Mouse (Mus musculus): Measurements from ENCODE around the gene Tnfrsf1a.

Tnfrsf1a gene

DNA sequence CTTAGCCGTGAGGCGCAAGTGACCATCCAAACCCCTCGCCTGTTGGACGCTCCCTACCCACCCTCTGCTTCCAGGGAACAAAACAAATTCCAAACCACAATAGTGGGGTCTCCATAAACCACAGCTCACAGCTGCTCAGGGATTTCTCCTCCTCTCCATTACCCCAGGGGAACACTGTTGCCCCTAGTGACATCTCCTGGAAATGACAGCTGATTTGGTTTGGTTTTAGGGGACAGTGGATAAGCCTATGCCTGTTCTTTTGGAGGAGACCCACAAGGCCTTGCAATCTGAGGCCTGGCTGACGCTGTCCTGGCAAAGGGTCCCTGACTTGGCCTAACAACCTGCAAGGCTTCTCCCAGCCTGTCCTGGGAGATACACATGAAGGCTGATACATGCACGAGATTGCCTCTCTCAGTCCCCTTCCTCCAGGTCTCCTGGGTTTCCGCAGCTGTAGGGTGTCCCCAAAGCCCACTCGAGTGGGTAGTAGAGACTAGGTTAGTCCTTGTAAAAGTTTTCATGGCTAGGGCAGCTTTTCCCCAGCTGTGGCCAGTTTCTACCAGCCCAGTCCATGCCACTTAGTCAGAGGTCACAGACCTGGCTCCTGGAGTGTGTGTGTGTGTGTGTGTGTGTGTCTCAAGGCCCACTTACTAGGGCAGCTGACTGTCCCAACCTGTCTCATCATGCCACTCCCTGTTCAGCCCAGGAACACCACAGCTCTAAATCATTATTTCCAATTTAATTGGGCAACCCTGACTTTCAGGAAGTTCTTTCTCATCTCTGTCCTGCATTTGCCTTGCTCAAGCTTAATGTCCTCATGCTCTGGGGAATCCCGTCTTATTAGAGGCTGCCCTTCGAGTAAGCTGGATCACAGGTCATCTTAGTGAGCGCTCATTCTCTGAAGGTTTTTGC is 36.2 kb downstream of the Tnfrsf1a start:
- DNase-seq (ENCODE audit: low spot score) = no peak

- DNase-seq (ENCODE audit: low spot score) = no peak
Measured at GRCm38 (mm10) chr6:125386080-125386479, 36.9 kb downstream of the Tnfrsf1a start.

GRCm38 (mm10) chr6:125389853-125390252 is 40.7 kb downstream of the Tnfrsf1a start:
- DNase-seq (ENCODE audit: low spot score) = no peak

DNA sequence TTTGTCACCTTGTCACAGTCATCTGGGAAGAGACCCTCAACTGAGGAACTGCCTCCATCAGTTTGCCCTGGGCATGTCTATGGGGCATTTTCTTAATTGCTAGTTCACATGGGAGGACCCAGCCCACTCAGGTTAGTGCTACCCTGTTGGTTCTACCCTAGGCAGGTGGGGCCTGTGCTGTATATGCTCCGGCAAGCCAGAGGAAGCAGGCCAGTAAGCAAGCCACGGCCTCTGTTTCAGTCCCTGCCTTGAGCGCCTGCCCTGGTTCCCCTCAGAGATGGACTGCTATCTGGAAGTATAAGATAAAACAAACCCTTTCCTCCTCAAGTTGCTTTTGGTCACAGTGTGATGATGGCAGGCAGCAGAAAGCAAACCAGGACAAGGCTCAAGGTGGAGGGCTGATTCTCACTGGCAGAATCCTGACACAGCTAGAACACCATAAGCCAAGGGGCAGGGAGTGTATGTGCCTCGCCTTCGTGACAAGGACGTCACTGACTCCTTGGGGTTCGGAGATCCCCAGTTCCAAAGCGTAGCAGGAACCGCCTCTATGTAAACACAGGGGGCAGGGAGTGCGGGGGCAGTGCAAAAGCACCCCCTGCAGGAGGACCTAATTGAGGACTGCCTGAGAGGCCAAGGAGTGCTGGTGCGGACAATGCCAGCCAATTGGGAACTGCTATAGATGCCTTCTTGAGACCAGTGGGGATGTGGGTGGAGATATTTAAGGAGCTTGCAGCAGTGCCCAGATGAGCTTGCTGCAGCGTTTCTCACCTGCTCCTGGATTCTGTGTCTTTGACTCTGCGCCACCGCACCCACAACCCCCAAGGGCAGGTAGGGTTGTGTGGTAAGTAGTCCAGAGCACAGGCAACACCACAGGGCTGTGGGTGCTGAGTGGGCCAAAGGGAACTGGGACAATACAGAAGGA is 56.6 kb downstream of the Tnfrsf1a start:
- DNase-seq (ENCODE audit: low spot score) = no peak

GRCm38 (mm10) chr6:125407224-125407623 is 58.1 kb downstream of the Tnfrsf1a start:
- DNase-seq (ENCODE audit: low spot score) = no peak

DNA sequence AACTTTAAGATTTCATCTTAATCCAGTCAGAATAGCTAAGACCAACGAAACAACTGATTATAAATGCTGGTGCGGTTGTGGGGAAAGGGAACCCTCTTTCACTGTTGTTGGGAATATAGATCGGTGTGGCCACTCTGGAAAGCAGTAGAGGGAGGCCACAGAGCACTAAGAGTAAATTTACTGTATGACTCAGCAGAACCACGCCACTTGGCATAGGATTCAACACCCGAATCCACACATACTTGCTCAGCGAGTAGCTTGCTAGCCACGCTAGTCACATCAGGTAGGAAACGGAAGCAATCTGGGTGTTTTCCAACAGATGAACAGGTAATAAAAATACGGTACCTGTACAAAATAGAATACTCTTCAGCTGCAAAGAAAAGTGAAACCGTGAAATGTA is 58.5 kb downstream of the Tnfrsf1a start:
- no peak for DNase-seq (ENCODE audit: low spot score)

- DNase-seq (ENCODE audit: low spot score) = no peak
Measured at GRCm38 (mm10) chr6:125410551-125410950, 61.4 kb downstream of the Tnfrsf1a start.

- no peak for DNase-seq (ENCODE audit: low spot score)
Measured at GRCm38 (mm10) chr6:125410995-125411547, 61.9 kb downstream of the Tnfrsf1a start.

DNA sequence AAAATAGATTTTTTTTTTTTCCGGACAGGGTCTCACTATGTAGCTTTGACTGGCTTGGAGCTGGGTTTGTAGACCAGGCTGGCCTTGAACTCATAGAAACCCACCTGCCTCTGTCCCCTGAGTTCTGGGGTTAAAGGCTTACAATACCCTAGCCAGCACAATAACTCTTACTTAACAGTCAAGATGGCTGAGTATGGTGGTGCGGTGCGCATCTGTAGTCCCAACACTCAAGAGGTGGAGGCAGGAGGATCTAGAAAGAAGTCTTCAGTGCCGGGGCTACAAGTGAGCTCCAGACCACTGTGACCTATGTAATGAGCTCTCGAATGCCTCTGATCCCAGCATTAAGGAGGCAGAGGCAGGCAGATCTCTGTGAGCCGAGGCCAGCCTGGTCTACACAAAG is 62.5 kb downstream of the Tnfrsf1a start:
- DNase-seq (ENCODE audit: low spot score) = no peak
